Mouse (Mus musculus): ENCODE measurements around the gene Dach1. TPM values are rescaled to one million over a fixed set of nuclear protein-coding genes. Genes with fewer than 3 reads are reported as not detected.

Dach1 gene
- polyA plus RNA-seq, 2 experiments = 7.4 to 8.0 TPM

GRCm38 (mm10) chr14:98166318-98166976 lies 3.1 kb downstream of the Dach1 start:
- Histone ChIP-seq H3K9ac (ENCODE audit: low read depth, low read length, severe bottlenecking) (peak overlapping the region; percentile 17; the same call in 1 of the 2 replicates), H3K4me3 (replicated peaks; ENCODE audit: low read length) (peak overlapping the region; percentile 78), H3K27ac (replicated peaks; ENCODE audit: low read depth, low read length) (no peak overlapping the region), H3K4me1 (ENCODE audit: control insufficient read depth, insufficient read depth, low read length) (0 out of 2 replicates have a peak, but pooled peaks cover 2% of the 10 kb centered on the region), H3K4me2 (replicated peaks; ENCODE audit: low read depth, low read length, severe bottlenecking) (peak overlapping the region; percentile 78), H3K36me3 (ENCODE audit: control insufficient read depth, insufficient read depth, low read length) (no peaks in the 10 kb centered on the region), H3K9me3 (ENCODE audit: control insufficient read depth, low read length) (no peaks in the 10 kb centered on the region), H3K27me3 (ENCODE audit: control insufficient read depth, insufficient read depth, low read length) (no peaks in the 10 kb centered on the region)
- DNase-seq (ENCODE audit: low spot score) (no peak), ATAC-seq (ENCODE audit: low FRiP score, low read depth) (no peak)
- 48% methylated on average over 10 of the region's 10 CpGs for WGBS
- TF ChIP-seq POLR2A (IDR thresholded peaks at IDR 0.05; ENCODE audit: borderline replicate concordance, extremely low read depth, insufficient read depth, insufficient read length) = no peak

GRCm38 (mm10) chr14:98156753-98157152 lies 12.8 kb downstream of the Dach1 start:
- H3K9me3 ChIP-seq (ENCODE audit: control insufficient read depth, low read length) = no peaks in the 10 kb centered on the region
- no peaks in the 10 kb centered on the region for H3K27me3 ChIP-seq (ENCODE audit: control insufficient read depth, insufficient read depth, low read length)
- H3K4me2 ChIP-seq (replicated peaks; ENCODE audit: low read depth, low read length, severe bottlenecking) = no peak overlapping the region
- no peak for DNase-seq (ENCODE audit: low spot score)
- no peak for TF ChIP-seq POLR2A (IDR thresholded peaks at IDR 0.05; ENCODE audit: borderline replicate concordance, extremely low read depth, insufficient read depth, insufficient read length)
- no peak for ATAC-seq (ENCODE audit: low FRiP score, low read depth)
- 70% methylated on average over 7 of the region's 7 CpGs for WGBS
- H3K36me3 ChIP-seq (ENCODE audit: control insufficient read depth, insufficient read depth, low read length) = no peaks in the 10 kb centered on the region
- no peak overlapping the region for H3K9ac ChIP-seq (ENCODE audit: low read depth, low read length, severe bottlenecking)
- no peak overlapping the region for H3K4me3 ChIP-seq (replicated peaks; ENCODE audit: low read length)
- no peak overlapping the region for H3K27ac ChIP-seq (replicated peaks; ENCODE audit: low read depth, low read length)
- no peaks in the 10 kb centered on the region for H3K4me1 ChIP-seq (ENCODE audit: control insufficient read depth, insufficient read depth, low read length)

GRCm38 (mm10) chr14:98155725-98156392 lies 13.7 kb downstream of the Dach1 start:
- Histone ChIP-seq H3K36me3 (ENCODE audit: control insufficient read depth, insufficient read depth, low read length) (no peaks in the 10 kb centered on the region), H3K4me1 (ENCODE audit: control insufficient read depth, insufficient read depth, low read length) (no peaks in the 10 kb centered on the region), H3K27me3 (ENCODE audit: control insufficient read depth, insufficient read depth, low read length) (no peaks in the 10 kb centered on the region), H3K9ac (ENCODE audit: low read depth, low read length, severe bottlenecking) (no peak overlapping the region), H3K27ac (replicated peaks; ENCODE audit: low read depth, low read length) (no peak overlapping the region), H3K9me3 (ENCODE audit: control insufficient read depth, low read length) (no peaks in the 10 kb centered on the region), H3K4me3 (replicated peaks; ENCODE audit: low read length) (no peak overlapping the region), H3K4me2 (replicated peaks; ENCODE audit: low read depth, low read length, severe bottlenecking) (no peak overlapping the region)
- 90% methylated on average over 7 of the region's 7 CpGs for WGBS
- TF ChIP-seq POLR2A (IDR thresholded peaks at IDR 0.05; ENCODE audit: borderline replicate concordance, extremely low read depth, insufficient read depth, insufficient read length) = no peak
- DNase-seq (ENCODE audit: low spot score) (no peak), ATAC-seq (ENCODE audit: low FRiP score, low read depth) (no peak)

- Histone ChIP-seq H3K27ac (replicated peaks; ENCODE audit: low read depth, low read length) (no peak overlapping the region), H3K9me3 (ENCODE audit: control insufficient read depth, low read length) (no peaks in the 10 kb centered on the region), H3K4me1 (ENCODE audit: control insufficient read depth, insufficient read depth, low read length) (no peaks in the 10 kb centered on the region), H3K4me2 (replicated peaks; ENCODE audit: low read depth, low read length, severe bottlenecking) (no peak overlapping the region), H3K4me3 (replicated peaks; ENCODE audit: low read length) (no peak overlapping the region), H3K36me3 (ENCODE audit: control insufficient read depth, insufficient read depth, low read length) (no peaks in the 10 kb centered on the region), H3K27me3 (ENCODE audit: control insufficient read depth, insufficient read depth, low read length) (no peaks in the 10 kb centered on the region), H3K9ac (ENCODE audit: low read depth, low read length, severe bottlenecking) (no peak overlapping the region)
- WGBS = 73% methylated on average over 7 of the region's 7 CpGs
- ATAC-seq (ENCODE audit: low FRiP score, low read depth) (no peak), DNase-seq (ENCODE audit: low spot score) (no peak)
- no peak for TF ChIP-seq POLR2A (IDR thresholded peaks at IDR 0.05; ENCODE audit: borderline replicate concordance, extremely low read depth, insufficient read depth, insufficient read length)
Measured at GRCm38 (mm10) chr14:98154832-98155422, 14.6 kb downstream of the Dach1 start.

- no peak overlapping the region for H3K4me3 ChIP-seq (replicated peaks; ENCODE audit: low read length)
- no peaks in the 10 kb centered on the region for H3K27me3 ChIP-seq (ENCODE audit: control insufficient read depth, insufficient read depth, low read length)
- no peak overlapping the region for H3K9ac ChIP-seq (ENCODE audit: low read depth, low read length, severe bottlenecking)
Measured at GRCm38 (mm10) chr14:98141758-98142157, 27.8 kb downstream of the Dach1 start.

More at GRCm38 (mm10) chr14:98141758-98142157, 27.8 kb downstream of the Dach1 start:
- no peak overlapping the region for H3K4me2 ChIP-seq (replicated peaks; ENCODE audit: low read depth, low read length, severe bottlenecking)
- no peak for ATAC-seq (ENCODE audit: low FRiP score, low read depth)
- no peaks in the 10 kb centered on the region for H3K36me3 ChIP-seq (ENCODE audit: control insufficient read depth, insufficient read depth, low read length)
- 63% methylated on average over 2 of the region's 2 CpGs for WGBS
- no peak overlapping the region for H3K27ac ChIP-seq (replicated peaks; ENCODE audit: low read depth, low read length)
- no peaks in the 10 kb centered on the region for H3K9me3 ChIP-seq (ENCODE audit: control insufficient read depth, low read length)
- H3K4me1 ChIP-seq (ENCODE audit: control insufficient read depth, insufficient read depth, low read length) = no peaks in the 10 kb centered on the region
- TF ChIP-seq POLR2A (IDR thresholded peaks at IDR 0.05; ENCODE audit: borderline replicate concordance, extremely low read depth, insufficient read depth, insufficient read length) = no peak
- DNase-seq (ENCODE audit: low spot score) = no peak

All from limb, embryonic 14.5 days (tissue).